Mouse (Mus musculus): ENCODE results near the gene Ttll1. TPM values are rescaled to one million over a fixed set of nuclear protein-coding genes. Genes with fewer than 3 reads are reported as not detected.
"Not testable (repeated sequence)": the region's sequence is repeated elsewhere in the genome, so short reads cannot be mapped to it uniquely, and the experiment has no call there.

The Ttll1 gene
- polyA plus RNA-seq, 1 experiment from 2014 or later, result 18.7 TPM

DNA sequence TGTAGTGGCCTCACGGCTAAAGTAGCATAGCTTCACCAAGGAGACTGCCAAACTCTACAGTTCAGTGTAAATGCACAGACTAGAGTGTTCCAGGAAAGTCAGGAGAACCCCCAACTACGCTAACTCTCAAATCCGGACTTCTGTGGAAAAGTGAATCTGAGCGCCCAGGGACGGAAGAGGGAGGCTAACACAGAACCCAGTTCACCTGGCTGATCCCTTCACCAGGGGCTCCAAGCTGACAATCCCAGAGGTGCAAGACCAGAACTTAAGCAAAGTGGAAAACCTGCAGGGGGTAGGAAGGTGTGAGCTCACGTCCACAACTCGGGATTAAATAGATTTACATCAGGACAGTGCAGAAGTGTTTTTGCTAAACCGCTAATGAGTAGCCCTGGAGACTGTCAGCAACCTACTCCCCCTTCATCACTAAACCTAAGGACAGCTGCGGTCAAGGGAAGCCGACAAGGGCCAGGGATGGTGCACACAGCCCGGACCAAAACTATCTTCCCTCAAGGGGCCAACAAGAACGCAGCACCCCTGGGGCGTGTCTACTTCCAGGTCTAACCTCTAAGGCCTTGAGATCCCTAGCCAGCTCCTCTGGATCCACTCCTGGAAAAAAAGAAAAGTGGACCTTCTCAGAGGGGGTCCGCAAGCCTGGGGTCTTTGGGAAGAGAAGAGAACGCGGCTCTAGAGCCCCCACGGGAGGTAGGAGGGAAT is 47.2 kb downstream of the Ttll1 start:
- no peaks in the 10 kb centered on the region for H3K36me3 ChIP-seq (ENCODE audit: control insufficient read depth, insufficient read depth, low read length)
- peak overlapping the region; percentile 85 for H3K4me3 ChIP-seq (ENCODE audit: low read depth, low read length)
- peak overlapping the region; percentile 97 for H3K4me2 ChIP-seq
- ATAC-seq (replicated peaks; ENCODE audit: insufficient number of reproducible peaks, low FRiP score, low TSS enrichment), result no peak
- H3K27ac ChIP-seq (ENCODE audit: low read depth, low read length), result peak overlapping the region; percentile 75
- peaks cover 8% of the 10 kb centered on the region; the same call in 1 of the 2 replicates for H3K4me1 ChIP-seq (ENCODE audit: control insufficient read depth, insufficient read depth, low read length)
- H3K27me3 ChIP-seq (ENCODE audit: control insufficient read depth, insufficient read depth, low read length), result no peaks in the 10 kb centered on the region
- H3K9ac ChIP-seq (ENCODE audit: low read depth, low read length), result peak overlapping the region; percentile 93
- 6% methylated on average over 17 of the region's 17 CpGs for WGBS (ENCODE audit: insufficient replicate concordance)
- H3K9me3 ChIP-seq (replicated peaks; ENCODE audit: control insufficient read depth, low read length), result no peaks in the 10 kb centered on the region

DNA sequence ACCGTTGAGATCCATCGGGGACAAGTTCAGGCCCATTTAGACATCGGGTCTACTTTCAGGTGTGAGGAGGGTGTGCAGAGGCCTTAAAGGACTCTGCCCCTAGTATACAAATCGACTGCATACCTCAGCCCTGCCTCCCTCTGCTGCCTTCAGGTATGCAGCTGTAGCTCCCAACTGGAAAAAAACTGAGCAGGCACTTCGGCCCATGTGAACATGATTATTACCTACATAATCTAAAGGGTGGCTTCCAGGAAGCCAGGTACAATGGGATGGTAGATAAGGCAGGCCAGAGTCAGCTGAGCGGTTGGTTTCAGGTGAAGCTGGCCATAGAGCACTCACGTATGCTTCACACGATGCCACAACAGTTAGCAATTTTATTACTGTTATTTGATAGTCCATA is 48.3 kb downstream of the Ttll1 start:
- H3K4me3 ChIP-seq (ENCODE audit: low read depth, low read length); H3K9ac ChIP-seq (ENCODE audit: low read depth, low read length); H3K27ac ChIP-seq (ENCODE audit: low read depth, low read length); H3K9me3 ChIP-seq (replicated peaks; ENCODE audit: control insufficient read depth, low read length); ATAC-seq (replicated peaks; ENCODE audit: insufficient number of reproducible peaks, low FRiP score, low TSS enrichment); H3K27me3 ChIP-seq (ENCODE audit: control insufficient read depth, insufficient read depth, low read length); H3K36me3 ChIP-seq (ENCODE audit: control insufficient read depth, insufficient read depth, low read length); H3K4me2 ChIP-seq: not testable (repeated sequence)
- WGBS (ENCODE audit: insufficient replicate concordance), result 88% methylated on average over 8 of the region's 8 CpGs
- peaks cover 12% of the 10 kb centered on the region for H3K4me1 ChIP-seq (ENCODE audit: control insufficient read depth, insufficient read depth, low read length)

DNA sequence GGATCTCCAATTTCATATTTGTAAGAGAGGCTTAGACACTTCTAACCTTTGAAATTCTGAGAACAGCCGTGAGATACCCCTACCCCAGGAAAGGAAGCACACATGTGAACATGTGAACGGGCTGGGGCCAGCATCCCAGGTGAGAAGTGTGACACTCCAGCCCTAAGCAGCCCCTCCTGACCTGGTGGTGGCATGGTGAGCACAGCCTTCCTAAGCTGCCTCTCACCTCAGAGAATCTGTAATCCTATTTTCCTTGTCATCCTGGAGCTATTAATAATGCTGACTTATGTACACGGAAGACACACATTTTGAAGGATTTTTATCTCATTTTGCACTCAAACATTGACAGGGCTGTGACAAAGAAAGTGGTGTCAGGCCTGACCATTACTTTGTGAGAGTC is 49.8 kb downstream of the Ttll1 start:
- no peaks in the 10 kb centered on the region for H3K27me3 ChIP-seq (ENCODE audit: control insufficient read depth, insufficient read depth, low read length)
- ATAC-seq (replicated peaks; ENCODE audit: insufficient number of reproducible peaks, low FRiP score, low TSS enrichment), result no peak
- no peak overlapping the region for H3K9ac ChIP-seq (ENCODE audit: low read depth, low read length)
- H3K9me3 ChIP-seq (replicated peaks; ENCODE audit: control insufficient read depth, low read length), result no peaks in the 10 kb centered on the region
- no peak overlapping the region for H3K27ac ChIP-seq (ENCODE audit: low read depth, low read length)
- H3K4me2 ChIP-seq, result no peak overlapping the region
- WGBS (ENCODE audit: insufficient replicate concordance), result 71% methylated on average over 3 of the region's 3 CpGs
- no peaks in the 10 kb centered on the region for H3K36me3 ChIP-seq (ENCODE audit: control insufficient read depth, insufficient read depth, low read length)
- H3K4me3 ChIP-seq (ENCODE audit: low read depth, low read length), result no peak overlapping the region
- H3K4me1 ChIP-seq (ENCODE audit: control insufficient read depth, insufficient read depth, low read length), result peaks cover 15% of the 10 kb centered on the region

DNA sequence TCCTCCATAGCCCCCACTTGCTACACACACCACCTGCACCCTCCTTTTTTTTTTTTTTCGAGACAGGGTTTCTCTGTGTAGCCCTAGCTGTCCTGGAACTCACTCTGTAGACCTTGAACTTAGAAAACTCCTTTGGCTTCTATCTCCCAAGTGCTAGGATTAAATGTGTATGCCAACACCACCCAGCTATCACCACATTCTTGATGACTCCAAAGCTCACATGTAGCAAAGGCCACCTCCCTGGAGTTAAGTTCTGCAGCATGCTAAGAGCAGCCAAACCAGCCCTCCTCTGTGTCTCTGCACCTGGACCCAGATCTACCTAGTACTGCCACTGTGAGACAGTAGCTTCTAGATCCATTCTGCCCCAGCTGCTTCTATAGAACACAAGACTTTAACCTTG is 53.2 kb downstream of the Ttll1 start:
- no peak overlapping the region for H3K4me2 ChIP-seq
- H3K27ac ChIP-seq (ENCODE audit: low read depth, low read length), result no peak overlapping the region
- H3K4me3 ChIP-seq (ENCODE audit: low read depth, low read length), result no peak overlapping the region
- WGBS (ENCODE audit: insufficient replicate concordance), result 83% methylated on average over 1 of the region's 1 CpGs
- no peak for ATAC-seq (replicated peaks; ENCODE audit: insufficient number of reproducible peaks, low FRiP score, low TSS enrichment)
- no peaks in the 10 kb centered on the region for H3K9me3 ChIP-seq (replicated peaks; ENCODE audit: control insufficient read depth, low read length)
- H3K4me1 ChIP-seq (ENCODE audit: control insufficient read depth, insufficient read depth, low read length), result peaks cover 17% of the 10 kb centered on the region
- H3K27me3 ChIP-seq (ENCODE audit: control insufficient read depth, insufficient read depth, low read length), result no peaks in the 10 kb centered on the region
- H3K9ac ChIP-seq (ENCODE audit: low read depth, low read length), result no peak overlapping the region
- no peaks in the 10 kb centered on the region for H3K36me3 ChIP-seq (ENCODE audit: control insufficient read depth, insufficient read depth, low read length)

DNA sequence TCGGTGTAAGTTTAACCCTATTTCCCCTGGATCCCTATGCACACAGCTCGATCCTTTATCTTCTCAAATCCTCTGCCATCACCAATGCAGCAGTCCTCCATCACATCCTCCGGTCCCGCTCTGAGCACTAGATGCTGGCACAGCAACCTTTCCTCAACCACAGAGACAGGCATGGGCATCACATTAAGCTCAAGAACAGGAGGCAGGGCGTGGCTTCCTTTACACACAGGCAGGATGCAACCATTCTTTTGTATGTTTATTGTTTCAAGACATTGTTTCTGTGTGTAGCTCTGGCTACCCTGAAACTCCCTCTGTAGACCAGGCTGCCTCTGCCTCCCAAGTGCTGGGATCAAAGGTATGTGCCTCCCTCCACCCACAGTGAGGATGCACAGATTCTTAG is 55.1 kb downstream of the Ttll1 start:
- WGBS (ENCODE audit: insufficient replicate concordance), result 84% methylated on average over 5 of the region's 5 CpGs
- no peaks in the 10 kb centered on the region for H3K27me3 ChIP-seq (ENCODE audit: control insufficient read depth, insufficient read depth, low read length)
- H3K9me3 ChIP-seq (replicated peaks; ENCODE audit: control insufficient read depth, low read length), result no peaks in the 10 kb centered on the region
- no peak overlapping the region for H3K9ac ChIP-seq (ENCODE audit: low read depth, low read length)
- no peak overlapping the region for H3K27ac ChIP-seq (ENCODE audit: low read depth, low read length)
- ATAC-seq (replicated peaks; ENCODE audit: insufficient number of reproducible peaks, low FRiP score, low TSS enrichment), result no peak
- H3K36me3 ChIP-seq (ENCODE audit: control insufficient read depth, insufficient read depth, low read length), result no peaks in the 10 kb centered on the region
- no peak overlapping the region for H3K4me3 ChIP-seq (ENCODE audit: low read depth, low read length)
- H3K4me1 ChIP-seq (ENCODE audit: control insufficient read depth, insufficient read depth, low read length), result peaks cover 27% of the 10 kb centered on the region
- no peak overlapping the region for H3K4me2 ChIP-seq

DNA sequence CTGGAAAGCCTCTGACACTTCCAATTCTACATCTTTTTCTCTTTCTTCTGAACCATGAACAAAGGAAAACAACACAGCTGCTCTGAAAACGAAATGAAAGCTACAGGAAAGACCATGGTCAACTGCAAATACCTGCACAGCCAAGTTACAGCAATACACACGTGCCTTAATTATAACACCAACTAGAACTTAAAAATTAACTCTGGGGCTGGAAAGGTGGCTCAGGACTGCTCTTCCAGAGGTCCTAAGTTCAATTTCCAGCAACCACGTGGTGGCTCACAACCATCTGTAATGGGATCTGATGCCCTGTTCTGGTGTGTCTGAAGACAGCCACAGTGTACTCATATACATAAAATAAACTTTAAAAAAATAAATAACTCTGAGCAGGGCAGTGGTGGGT is 55.7 kb downstream of the Ttll1 start:
- H3K4me2 ChIP-seq, result no peak overlapping the region
- no peaks in the 10 kb centered on the region for H3K9me3 ChIP-seq (replicated peaks; ENCODE audit: control insufficient read depth, low read length)
- H3K27ac ChIP-seq (ENCODE audit: low read depth, low read length), result no peak overlapping the region
- no peaks in the 10 kb centered on the region for H3K27me3 ChIP-seq (ENCODE audit: control insufficient read depth, insufficient read depth, low read length)
- 74% methylated on average over 3 of the region's 3 CpGs for WGBS (ENCODE audit: insufficient replicate concordance)
- H3K4me1 ChIP-seq (ENCODE audit: control insufficient read depth, insufficient read depth, low read length), result peaks cover 27% of the 10 kb centered on the region
- H3K4me3 ChIP-seq (ENCODE audit: low read depth, low read length), result no peak overlapping the region
- ATAC-seq (replicated peaks; ENCODE audit: insufficient number of reproducible peaks, low FRiP score, low TSS enrichment), result no peak
- H3K9ac ChIP-seq (ENCODE audit: low read depth, low read length), result no peak overlapping the region
- no peaks in the 10 kb centered on the region for H3K36me3 ChIP-seq (ENCODE audit: control insufficient read depth, insufficient read depth, low read length)

DNA sequence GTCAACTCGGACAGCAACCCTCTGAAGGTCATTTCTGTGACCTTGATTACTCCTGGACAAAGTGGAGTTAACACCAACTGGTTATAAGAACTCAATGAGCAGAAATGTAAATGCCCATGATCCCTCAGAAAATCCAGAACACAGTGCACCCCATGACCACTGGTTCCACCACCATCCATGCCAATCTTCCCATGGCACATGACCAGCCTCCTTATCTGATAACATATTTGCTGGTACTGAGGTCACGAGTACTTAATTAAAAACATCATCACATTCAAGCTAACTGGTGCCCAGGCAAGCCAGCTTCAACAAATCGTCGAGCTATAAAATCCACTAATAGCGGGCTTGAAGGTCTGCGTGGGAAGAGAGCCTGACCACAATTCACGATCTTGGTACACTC is 56.3 kb downstream of the Ttll1 start:
- no peaks in the 10 kb centered on the region for H3K36me3 ChIP-seq (ENCODE audit: control insufficient read depth, insufficient read depth, low read length)
- H3K27ac ChIP-seq (ENCODE audit: low read depth, low read length), result 0 out of 2 replicates have a peak overlapping the region, but pooled peaks have one; percentile 22
- no peaks in the 10 kb centered on the region for H3K27me3 ChIP-seq (ENCODE audit: control insufficient read depth, insufficient read depth, low read length)
- no peak overlapping the region for H3K4me2 ChIP-seq
- H3K9me3 ChIP-seq (replicated peaks; ENCODE audit: control insufficient read depth, low read length), result no peaks in the 10 kb centered on the region
- no peak overlapping the region for H3K9ac ChIP-seq (ENCODE audit: low read depth, low read length)
- H3K4me3 ChIP-seq (ENCODE audit: low read depth, low read length), result no peak overlapping the region
- peaks cover 27% of the 10 kb centered on the region for H3K4me1 ChIP-seq (ENCODE audit: control insufficient read depth, insufficient read depth, low read length)
- no peak for ATAC-seq (replicated peaks; ENCODE audit: insufficient number of reproducible peaks, low FRiP score, low TSS enrichment)
- WGBS (ENCODE audit: insufficient replicate concordance), result 76% methylated on average over 7 of the region's 7 CpGs

DNA sequence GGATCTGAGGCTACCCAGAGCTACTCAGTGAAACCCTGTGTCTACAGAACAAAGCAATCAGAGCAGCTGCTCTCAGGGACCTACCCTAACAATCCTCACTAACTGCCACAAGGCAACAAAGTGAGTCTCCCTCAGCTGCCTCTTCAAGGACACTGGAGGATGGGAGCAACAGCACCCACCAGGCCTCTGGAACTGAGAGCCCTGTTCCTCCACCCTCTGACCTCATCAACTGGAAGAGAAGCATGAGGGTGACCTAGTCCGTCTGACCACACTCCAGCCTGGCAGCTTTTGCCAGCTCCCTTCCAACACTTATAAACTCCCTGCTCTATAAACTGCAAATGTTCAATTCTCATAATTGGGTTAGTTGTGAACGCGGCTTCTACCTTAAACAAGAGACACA is 56.8 kb downstream of the Ttll1 start:
- Histone ChIP-seq H3K4me3 (ENCODE audit: low read depth, low read length) (no peak overlapping the region), H3K36me3 (ENCODE audit: control insufficient read depth, insufficient read depth, low read length) (no peaks in the 10 kb centered on the region), H3K27ac (ENCODE audit: low read depth, low read length) (0 out of 2 replicates have a peak overlapping the region, but pooled peaks have one; percentile 22), H3K9me3 (replicated peaks; ENCODE audit: control insufficient read depth, low read length) (no peaks in the 10 kb centered on the region), H3K27me3 (ENCODE audit: control insufficient read depth, insufficient read depth, low read length) (no peaks in the 10 kb centered on the region), H3K9ac (ENCODE audit: low read depth, low read length) (peak overlapping the region; percentile 46; the same call in 1 of the 2 replicates), H3K4me2 (no peak overlapping the region), H3K4me1 (ENCODE audit: control insufficient read depth, insufficient read depth, low read length) (peaks cover 28% of the 10 kb centered on the region)
- 71% methylated on average over 3 of the region's 3 CpGs for WGBS (ENCODE audit: insufficient replicate concordance)
- ATAC-seq (replicated peaks; ENCODE audit: insufficient number of reproducible peaks, low FRiP score, low TSS enrichment), result no peak

DNA sequence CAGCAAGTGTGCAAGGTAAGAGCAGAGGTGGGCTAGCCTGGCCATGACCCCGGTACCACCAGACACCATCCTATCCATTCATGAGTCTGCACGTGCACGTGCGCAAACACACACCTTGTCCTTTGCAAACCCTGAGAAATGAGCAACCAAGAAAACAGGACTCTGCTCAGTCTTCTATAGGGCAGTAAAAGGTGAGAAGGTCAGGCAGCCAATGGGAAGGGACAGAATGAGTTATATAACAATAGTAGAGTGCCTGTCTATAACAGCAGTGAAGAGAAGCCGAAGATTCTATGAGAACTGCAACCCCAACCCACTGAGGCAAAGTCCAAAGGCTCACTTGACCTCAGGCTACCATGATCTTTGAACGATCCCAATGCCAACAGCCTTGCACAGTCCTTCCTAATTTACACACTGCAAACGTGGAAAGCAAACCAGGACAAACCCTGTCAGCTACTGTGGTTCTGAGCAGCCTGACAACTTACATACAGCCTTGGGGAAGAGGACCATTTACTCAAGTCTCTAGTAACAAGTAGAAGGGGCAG is 58.4 kb downstream of the Ttll1 start:
- no peak overlapping the region for H3K27ac ChIP-seq (ENCODE audit: low read depth, low read length)
- H3K4me2 ChIP-seq, result no peak overlapping the region
- no peak overlapping the region for H3K9ac ChIP-seq (ENCODE audit: low read depth, low read length)
- no peak overlapping the region for H3K4me3 ChIP-seq (ENCODE audit: low read depth, low read length)
- WGBS (ENCODE audit: insufficient replicate concordance), result 81% methylated on average over 7 of the region's 7 CpGs
- H3K9me3 ChIP-seq (replicated peaks; ENCODE audit: control insufficient read depth, low read length), result no peaks in the 10 kb centered on the region
- no peak for ATAC-seq (replicated peaks; ENCODE audit: insufficient number of reproducible peaks, low FRiP score, low TSS enrichment)
- H3K4me1 ChIP-seq (ENCODE audit: control insufficient read depth, insufficient read depth, low read length), result peaks cover 37% of the 10 kb centered on the region
- no peaks in the 10 kb centered on the region for H3K36me3 ChIP-seq (ENCODE audit: control insufficient read depth, insufficient read depth, low read length)
- no peaks in the 10 kb centered on the region for H3K27me3 ChIP-seq (ENCODE audit: control insufficient read depth, insufficient read depth, low read length)

Measured in heart, embryonic 11.5 days (tissue).